Mouse (Mus musculus): ENCODE measurements around the gene Wdfy4. TPM values are rescaled to one million over a fixed set of nuclear protein-coding genes. Genes with fewer than 3 reads are reported as not detected.

Gene Wdfy4
- polyA plus RNA-seq, 1 experiment from 2014 or later: 0.31 TPM

DNA sequence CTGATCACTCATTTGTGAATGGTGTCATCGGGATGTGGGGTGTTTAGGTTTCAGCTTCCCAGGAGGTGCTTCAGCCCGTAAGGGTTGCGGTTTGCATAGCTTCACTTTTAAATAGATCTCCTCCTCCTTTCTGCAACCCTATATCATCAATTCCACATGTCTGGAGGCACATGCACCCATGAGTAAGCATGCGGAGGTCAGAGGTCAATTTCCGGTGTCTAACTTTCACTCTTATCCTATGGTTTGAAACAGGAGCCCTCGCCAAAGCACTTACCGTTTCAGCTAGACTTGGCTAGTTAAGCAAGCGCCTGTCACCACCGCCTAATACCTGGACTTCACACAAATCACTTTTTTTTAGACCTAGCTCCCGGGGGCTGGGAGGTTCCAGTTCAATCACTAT is 220.6 kb downstream of the Wdfy4 start:
- H3K4me1 ChIP-seq: peaks cover 18% of the 10 kb centered on the region
- 0 out of 2 replicates have a peak, but pooled peaks cover 4% of the 10 kb centered on the region for H3K27me3 ChIP-seq (replicated peaks)
- ATAC-seq (ENCODE audit: extremely low read depth, insufficient number of reproducible peaks, low FRiP score, low TSS enrichment): no peak
- H3K4me3 ChIP-seq: no peak overlapping the region
- H3K9me3 ChIP-seq: no peaks in the 10 kb centered on the region
- no peaks in the 10 kb centered on the region for H3K36me3 ChIP-seq
- H3K9ac ChIP-seq: no peak overlapping the region
- H3K27ac ChIP-seq (replicated peaks): no peak overlapping the region
- 82% methylated on average over 10 of the region's 10 CpGs for WGBS
- no peak overlapping the region for H3K4me2 ChIP-seq

DNA sequence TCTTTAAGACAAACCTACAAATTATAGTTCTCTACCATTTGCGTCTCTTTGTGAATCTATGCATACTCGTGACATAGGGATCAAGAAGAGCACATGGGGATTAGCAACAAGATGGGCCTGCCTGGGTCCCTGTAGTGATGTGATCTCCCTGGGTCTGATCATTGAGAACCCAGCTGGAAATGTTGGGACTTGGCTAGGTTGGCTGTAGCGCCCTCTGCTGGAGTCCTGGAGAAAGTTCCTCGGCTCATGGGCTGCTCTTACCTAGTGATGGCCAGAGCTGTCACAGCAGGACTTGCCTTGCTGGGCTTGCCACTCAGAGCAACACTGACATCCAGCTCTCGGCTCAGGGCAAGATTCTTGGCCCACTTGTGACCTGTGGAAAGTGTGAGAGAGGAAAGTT is 224.8 kb downstream of the Wdfy4 start:
- no peak overlapping the region for H3K4me2 ChIP-seq
- no peaks in the 10 kb centered on the region for H3K9me3 ChIP-seq
- H3K27me3 ChIP-seq (replicated peaks): 0 out of 2 replicates have a peak, but pooled peaks cover 4% of the 10 kb centered on the region
- H3K4me1 ChIP-seq: peaks cover 61% of the 10 kb centered on the region
- no peak overlapping the region for H3K4me3 ChIP-seq
- no peak overlapping the region for H3K27ac ChIP-seq (replicated peaks)
- H3K9ac ChIP-seq: no peak overlapping the region
- H3K36me3 ChIP-seq: no peaks in the 10 kb centered on the region
- no peak for ATAC-seq (ENCODE audit: extremely low read depth, insufficient number of reproducible peaks, low FRiP score, low TSS enrichment)
- 33% methylated on average over 5 of the region's 5 CpGs for WGBS

DNA sequence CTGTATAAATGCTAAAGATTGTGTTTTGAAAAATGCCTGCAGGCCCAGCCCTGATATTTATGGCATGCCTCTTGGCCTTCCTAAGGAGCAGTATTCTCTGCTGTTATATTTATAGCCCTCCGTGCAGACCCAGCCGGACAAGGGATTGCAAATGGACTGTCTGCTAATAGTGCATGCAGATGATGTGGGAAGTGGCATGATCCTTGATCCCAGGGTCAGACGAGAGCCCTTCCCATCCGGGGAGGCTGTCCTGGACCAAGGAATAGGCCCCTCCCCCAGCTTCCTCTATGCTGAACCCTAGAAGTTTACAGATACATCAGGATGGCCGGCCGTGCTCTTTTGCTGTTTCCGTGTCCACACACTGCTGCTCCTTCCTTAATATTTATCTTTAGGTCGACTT is 226.6 kb downstream of the Wdfy4 start:
- no peak for ATAC-seq (ENCODE audit: extremely low read depth, insufficient number of reproducible peaks, low FRiP score, low TSS enrichment)
- peak overlapping the region; percentile 59 for H3K27ac ChIP-seq (replicated peaks)
- H3K4me3 ChIP-seq: no peak overlapping the region
- no peaks in the 10 kb centered on the region for H3K36me3 ChIP-seq
- no peaks in the 10 kb centered on the region for H3K9me3 ChIP-seq
- H3K27me3 ChIP-seq (replicated peaks): no peaks in the 10 kb centered on the region
- H3K9ac ChIP-seq: peak overlapping the region; percentile 24; the same call in 1 of the 2 replicates
- WGBS: 37% methylated on average over 8 of the region's 8 CpGs
- H3K4me1 ChIP-seq: peaks cover 62% of the 10 kb centered on the region
- H3K4me2 ChIP-seq: no peak overlapping the region

DNA sequence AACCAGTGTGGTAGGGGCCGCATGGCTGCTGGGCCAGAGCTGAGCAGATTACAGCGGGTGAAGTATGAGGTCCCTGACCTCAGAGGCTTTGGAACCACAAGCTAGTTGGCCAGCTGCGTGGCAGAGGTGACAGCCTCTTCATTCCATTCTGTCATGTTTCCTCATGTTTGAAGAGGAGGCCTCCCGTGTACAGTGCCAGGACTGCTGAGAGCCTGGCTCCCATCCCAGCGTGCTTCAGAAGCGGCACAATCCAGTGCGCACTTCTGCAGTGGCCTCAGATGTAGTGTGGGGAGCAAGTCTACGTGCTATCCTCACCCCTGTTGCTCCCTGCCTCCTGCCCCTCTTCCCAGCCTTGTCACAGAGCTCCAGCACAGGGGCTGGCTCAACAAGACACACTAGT is 228.8 kb downstream of the Wdfy4 start:
- peaks cover 6% of the 10 kb centered on the region for H3K27me3 ChIP-seq (replicated peaks)
- no peaks in the 10 kb centered on the region for H3K36me3 ChIP-seq
- ATAC-seq (ENCODE audit: extremely low read depth, insufficient number of reproducible peaks, low FRiP score, low TSS enrichment): peak; percentile 78
- peaks cover 53% of the 10 kb centered on the region for H3K4me1 ChIP-seq
- H3K9me3 ChIP-seq: no peaks in the 10 kb centered on the region
- 0 out of 2 replicates have a peak overlapping the region, but pooled peaks have one; percentile 48 for H3K9ac ChIP-seq
- peak overlapping the region; percentile 34 for H3K4me2 ChIP-seq
- WGBS: 33% methylated on average over 8 of the region's 8 CpGs
- H3K4me3 ChIP-seq: no peak overlapping the region
- H3K27ac ChIP-seq (replicated peaks): peak overlapping the region; percentile 87

DNA sequence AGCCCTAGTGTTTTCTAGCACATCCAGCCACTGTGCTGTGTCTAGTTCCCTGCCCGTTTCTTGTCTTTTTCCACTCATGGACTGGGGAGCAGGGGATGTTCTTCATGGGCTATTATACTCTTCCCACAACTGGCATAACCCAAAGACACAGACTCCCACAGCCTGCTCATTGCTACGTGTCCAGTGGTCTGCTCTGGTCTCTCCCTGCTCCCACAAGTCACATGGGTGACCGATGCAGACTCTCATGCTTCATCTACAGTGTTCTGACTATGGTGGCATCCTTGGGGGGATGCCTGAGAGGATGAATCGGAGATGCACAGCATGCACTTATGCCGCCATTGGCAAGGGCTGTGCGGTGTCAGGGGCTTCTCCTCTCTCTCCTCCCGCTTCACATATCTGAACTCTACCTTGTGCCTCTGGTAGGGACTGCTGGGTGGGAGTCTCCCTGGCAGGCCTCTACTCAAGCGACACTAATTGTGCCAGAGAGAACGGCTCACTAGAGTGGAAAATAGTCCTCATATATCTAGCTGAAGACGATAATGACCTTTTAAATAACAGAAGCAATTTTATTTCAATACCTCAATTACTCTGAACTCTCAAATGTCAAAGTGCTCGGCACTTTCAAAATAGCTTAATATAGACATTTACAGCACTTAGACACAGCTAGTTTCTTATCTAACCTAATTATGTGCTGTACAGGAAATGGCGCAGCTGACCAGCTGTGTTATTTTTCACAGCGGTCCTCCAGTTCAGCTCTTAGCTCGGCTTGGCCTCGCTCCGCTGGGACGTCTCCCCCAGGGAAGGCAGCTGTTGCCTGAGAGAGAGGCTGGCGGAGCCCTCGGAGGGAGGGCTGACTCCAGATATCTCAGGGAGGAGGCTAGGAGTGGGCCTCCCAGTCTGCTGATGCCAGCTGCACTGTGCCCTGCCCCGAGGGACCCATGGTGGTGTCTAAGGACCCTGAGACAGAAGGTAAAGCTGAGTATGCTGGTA is 234.7 kb downstream of the Wdfy4 start:
- Histone ChIP-seq H3K27me3 (replicated peaks) (peaks cover 6% of the 10 kb centered on the region), H3K9me3 (no peaks in the 10 kb centered on the region), H3K9ac (peak overlapping the region; percentile 59; the same call in 1 of the 2 replicates), H3K4me3 (no peak overlapping the region), H3K4me2 (peak overlapping the region; percentile 37), H3K4me1 (peaks cover 32% of the 10 kb centered on the region), H3K27ac (replicated peaks) (peak overlapping the region; percentile 72), H3K36me3 (no peaks in the 10 kb centered on the region)
- WGBS: 38% methylated on average over 20 of the region's 20 CpGs
- ATAC-seq (ENCODE audit: extremely low read depth, insufficient number of reproducible peaks, low FRiP score, low TSS enrichment): peak; percentile 47; the same call in 1 of the 2 replicates

DNA sequence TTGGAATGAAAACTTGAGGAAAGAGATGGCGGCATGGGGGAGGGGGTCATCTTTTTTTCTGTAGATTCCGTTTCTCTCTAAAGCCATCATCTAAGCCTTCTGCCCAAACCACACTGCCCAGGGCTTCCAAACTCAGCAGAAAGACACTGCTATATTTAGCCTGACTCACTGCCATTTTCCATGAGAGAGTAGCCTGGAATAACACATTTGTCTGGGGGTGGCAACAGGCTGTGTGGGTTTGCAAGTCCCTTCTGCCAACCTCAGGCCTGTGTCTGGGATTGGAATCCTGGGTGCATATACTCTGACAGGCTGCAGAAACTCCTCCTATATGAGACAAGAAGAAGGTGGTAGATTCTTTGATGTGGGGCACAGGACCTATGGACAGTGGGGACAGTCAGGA is 237.8 kb downstream of the Wdfy4 start:
- Histone ChIP-seq H3K4me3 (no peak overlapping the region), H3K9ac (no peak overlapping the region), H3K4me2 (no peak overlapping the region), H3K36me3 (no peaks in the 10 kb centered on the region), H3K27ac (replicated peaks) (no peak overlapping the region), H3K4me1 (peaks cover 25% of the 10 kb centered on the region), H3K9me3 (no peaks in the 10 kb centered on the region), H3K27me3 (replicated peaks) (peaks cover 5% of the 10 kb centered on the region)
- WGBS: 75% methylated on average over 2 of the region's 2 CpGs
- ATAC-seq (ENCODE audit: extremely low read depth, insufficient number of reproducible peaks, low FRiP score, low TSS enrichment): no peak

DNA sequence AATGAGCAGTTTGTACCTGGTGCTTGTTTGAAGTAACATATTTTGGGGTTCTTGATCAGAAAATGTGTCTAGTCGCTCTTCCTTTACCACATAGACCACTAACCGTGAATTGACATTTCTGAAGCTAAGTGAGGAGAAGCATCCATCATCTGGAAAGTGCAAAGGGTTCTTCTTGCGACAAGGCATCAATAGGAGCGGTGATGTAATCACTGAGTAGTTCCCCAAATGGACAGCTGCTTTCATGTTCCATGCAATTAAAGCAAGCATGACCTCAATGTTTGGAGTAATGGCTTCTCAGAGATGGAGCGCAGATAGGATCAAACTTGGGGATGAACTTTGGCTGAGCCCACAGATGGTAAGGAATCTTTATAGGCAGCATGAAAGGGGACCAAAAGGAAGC is 246.1 kb downstream of the Wdfy4 start:
- no peak overlapping the region for H3K9ac ChIP-seq
- no peaks in the 10 kb centered on the region for H3K9me3 ChIP-seq
- no peak overlapping the region for H3K4me2 ChIP-seq
- H3K4me3 ChIP-seq: no peak overlapping the region
- no peaks in the 10 kb centered on the region for H3K27me3 ChIP-seq (replicated peaks)
- 80% methylated on average over 5 of the region's 5 CpGs for WGBS
- no peaks in the 10 kb centered on the region for H3K4me1 ChIP-seq
- no peak overlapping the region for H3K27ac ChIP-seq (replicated peaks)
- peaks cover 15% of the 10 kb centered on the region; the same call in 1 of the 2 replicates for H3K36me3 ChIP-seq
- ATAC-seq (ENCODE audit: extremely low read depth, insufficient number of reproducible peaks, low FRiP score, low TSS enrichment): no peak

DNA sequence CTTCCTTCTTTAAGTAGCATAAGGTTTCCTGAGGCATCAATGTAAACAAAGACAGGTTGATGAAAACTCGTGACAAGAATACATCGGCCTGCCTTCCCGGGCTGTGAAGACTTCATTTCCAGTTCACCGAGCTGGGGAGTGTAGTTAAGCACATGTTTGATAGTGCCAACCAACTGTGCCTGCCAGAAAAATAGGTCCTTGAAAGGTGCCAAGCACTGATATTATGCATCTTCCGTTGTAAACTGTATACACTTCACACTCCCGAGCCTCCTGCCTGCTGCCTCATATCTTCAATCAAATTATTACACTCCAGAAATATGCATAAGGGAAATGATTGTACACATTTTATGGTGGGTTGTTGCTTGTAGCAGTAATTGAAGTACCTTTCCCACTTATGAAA is 251.2 kb downstream of the Wdfy4 start:
- Histone ChIP-seq H3K4me2 (no peak overlapping the region), H3K4me3 (no peak overlapping the region), H3K4me1 (no peaks in the 10 kb centered on the region), H3K9me3 (no peaks in the 10 kb centered on the region), H3K27me3 (replicated peaks) (no peaks in the 10 kb centered on the region), H3K27ac (replicated peaks) (no peak overlapping the region), H3K36me3 (peaks cover 10% of the 10 kb centered on the region; the same call in 1 of the 2 replicates), H3K9ac (no peak overlapping the region)
- 74% methylated on average over 6 of the region's 6 CpGs for WGBS
- no peak for ATAC-seq (ENCODE audit: extremely low read depth, insufficient number of reproducible peaks, low FRiP score, low TSS enrichment)

DNA sequence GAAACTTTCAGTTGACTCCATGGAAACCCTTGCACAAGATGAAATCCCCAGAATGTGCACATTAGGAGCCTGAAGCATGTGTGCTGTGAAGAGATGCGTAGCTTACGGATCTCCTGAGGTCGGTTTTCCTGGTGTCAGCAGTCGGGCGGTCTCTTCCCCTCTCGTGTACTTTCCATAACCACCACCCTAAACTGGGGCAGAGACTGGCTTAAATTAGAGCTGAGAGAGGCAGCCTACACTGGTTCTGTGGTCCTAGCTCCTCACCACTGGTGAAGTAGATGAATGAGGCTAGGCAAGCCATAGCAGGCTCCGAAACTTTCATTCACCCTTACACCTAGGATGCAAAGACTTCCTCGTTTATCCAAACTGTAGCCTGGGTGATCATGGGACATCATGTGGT is 253.1 kb downstream of the Wdfy4 start:
- Histone ChIP-seq H3K9me3 (no peaks in the 10 kb centered on the region), H3K4me3 (no peak overlapping the region), H3K9ac (no peak overlapping the region), H3K27me3 (replicated peaks) (no peaks in the 10 kb centered on the region), H3K27ac (replicated peaks) (no peak overlapping the region), H3K4me1 (no peaks in the 10 kb centered on the region), H3K4me2 (no peak overlapping the region), H3K36me3 (no peaks in the 10 kb centered on the region)
- no peak for ATAC-seq (ENCODE audit: extremely low read depth, insufficient number of reproducible peaks, low FRiP score, low TSS enrichment)
- 83% methylated on average over 8 of the region's 8 CpGs for WGBS

DNA sequence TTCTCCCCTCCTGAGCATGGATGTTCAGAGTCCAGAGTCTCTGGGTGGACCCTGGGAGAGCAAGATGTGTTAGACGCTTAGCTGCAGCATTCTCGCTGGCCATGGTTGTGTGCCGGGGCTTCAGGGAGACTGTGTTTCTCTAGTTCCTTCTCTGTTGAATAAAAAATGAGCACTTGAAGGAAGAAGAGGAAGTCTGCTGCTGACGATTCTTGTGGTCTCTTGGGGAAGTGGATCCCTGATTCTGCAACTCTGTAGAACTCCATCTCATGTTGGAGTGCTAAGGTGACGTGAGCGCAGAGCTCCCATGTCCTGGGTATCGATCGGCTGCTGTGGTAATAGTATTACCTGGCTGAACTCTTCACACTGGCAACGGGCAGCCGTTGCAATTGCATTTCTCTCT is 253.6 kb downstream of the Wdfy4 start:
- no peak overlapping the region for H3K4me2 ChIP-seq
- no peaks in the 10 kb centered on the region for H3K27me3 ChIP-seq (replicated peaks)
- no peak for ATAC-seq (ENCODE audit: extremely low read depth, insufficient number of reproducible peaks, low FRiP score, low TSS enrichment)
- H3K9ac ChIP-seq: no peak overlapping the region
- no peaks in the 10 kb centered on the region for H3K4me1 ChIP-seq
- no peak overlapping the region for H3K27ac ChIP-seq (replicated peaks)
- WGBS: 82% methylated on average over 10 of the region's 10 CpGs
- no peaks in the 10 kb centered on the region for H3K9me3 ChIP-seq
- H3K4me3 ChIP-seq: no peak overlapping the region
- H3K36me3 ChIP-seq: no peaks in the 10 kb centered on the region

DNA sequence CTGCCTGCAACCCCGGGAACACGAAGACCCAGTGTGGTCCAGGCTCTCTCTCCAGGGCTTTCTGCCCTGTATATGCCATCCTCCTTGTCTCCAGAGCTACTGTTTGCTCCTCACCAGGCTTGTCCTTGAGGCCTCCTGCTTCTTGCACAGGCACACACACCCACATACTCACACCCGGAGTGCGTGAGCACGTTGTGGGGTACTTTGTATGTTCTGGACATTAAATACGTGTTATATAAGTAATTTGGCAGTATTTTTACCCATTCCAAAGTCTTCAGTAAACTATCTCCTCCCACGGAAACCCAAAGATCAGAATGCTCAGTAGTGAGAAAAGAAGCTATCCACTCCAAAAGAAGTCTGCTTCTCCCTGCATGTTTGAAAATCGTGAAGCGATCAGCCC is 261.4 kb downstream of the Wdfy4 start:
- Histone ChIP-seq H3K36me3 (no peaks in the 10 kb centered on the region), H3K27me3 (replicated peaks) (no peaks in the 10 kb centered on the region), H3K27ac (replicated peaks) (no peak overlapping the region), H3K4me1 (no peaks in the 10 kb centered on the region), H3K9me3 (no peaks in the 10 kb centered on the region), H3K4me3 (no peak overlapping the region), H3K9ac (no peak overlapping the region), H3K4me2 (no peak overlapping the region)
- 69% methylated on average over 9 of the region's 9 CpGs for WGBS
- no peak for ATAC-seq (ENCODE audit: extremely low read depth, insufficient number of reproducible peaks, low FRiP score, low TSS enrichment)

DNA sequence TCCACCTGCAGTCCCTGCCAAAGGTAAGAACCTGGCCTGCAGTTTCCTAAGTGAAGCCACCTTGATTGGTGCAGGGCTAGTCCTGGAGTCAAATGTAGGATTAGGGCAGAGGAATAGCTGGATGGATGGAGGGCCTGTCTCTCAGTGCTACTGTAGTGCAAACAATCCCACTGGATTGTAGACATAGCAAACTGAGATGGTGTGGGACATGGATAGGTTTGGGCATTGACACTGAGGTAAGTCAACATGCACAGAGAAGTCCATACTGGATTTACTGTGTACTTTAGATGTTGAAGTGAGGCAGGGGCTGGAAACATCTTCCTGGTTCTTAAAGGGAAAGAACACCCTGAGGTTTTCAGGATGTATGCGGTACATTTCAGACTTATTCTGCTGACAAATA is 267.4 kb downstream of the Wdfy4 start:
- Histone ChIP-seq H3K27ac (replicated peaks) (no peak overlapping the region), H3K36me3 (no peaks in the 10 kb centered on the region), H3K9ac (no peak overlapping the region), H3K27me3 (replicated peaks) (no peaks in the 10 kb centered on the region), H3K4me3 (no peak overlapping the region), H3K9me3 (no peaks in the 10 kb centered on the region), H3K4me2 (no peak overlapping the region), H3K4me1 (no peaks in the 10 kb centered on the region)
- no peak for ATAC-seq (ENCODE audit: extremely low read depth, insufficient number of reproducible peaks, low FRiP score, low TSS enrichment)
- 89% methylated on average over 1 of the region's 1 CpGs for WGBS

Measured in heart, embryonic 13.5 days (tissue).